Mouse (Mus musculus): Measurements from ENCODE around the gene Ttc28. TPM values are rescaled to one million over a fixed set of nuclear protein-coding genes. Genes with fewer than 3 reads are reported as not detected.
"Not testable (repeated sequence)": the region's sequence is repeated elsewhere in the genome, so short reads cannot be mapped to it uniquely, and the experiment has no call there.

The Ttc28 gene
- 12.9 and 17.7 TPM in 2 replicates for polyA plus RNA-seq (2014; fragmentation: Nextera tagmentation; extraction: Ambion mirVana)

DNA sequence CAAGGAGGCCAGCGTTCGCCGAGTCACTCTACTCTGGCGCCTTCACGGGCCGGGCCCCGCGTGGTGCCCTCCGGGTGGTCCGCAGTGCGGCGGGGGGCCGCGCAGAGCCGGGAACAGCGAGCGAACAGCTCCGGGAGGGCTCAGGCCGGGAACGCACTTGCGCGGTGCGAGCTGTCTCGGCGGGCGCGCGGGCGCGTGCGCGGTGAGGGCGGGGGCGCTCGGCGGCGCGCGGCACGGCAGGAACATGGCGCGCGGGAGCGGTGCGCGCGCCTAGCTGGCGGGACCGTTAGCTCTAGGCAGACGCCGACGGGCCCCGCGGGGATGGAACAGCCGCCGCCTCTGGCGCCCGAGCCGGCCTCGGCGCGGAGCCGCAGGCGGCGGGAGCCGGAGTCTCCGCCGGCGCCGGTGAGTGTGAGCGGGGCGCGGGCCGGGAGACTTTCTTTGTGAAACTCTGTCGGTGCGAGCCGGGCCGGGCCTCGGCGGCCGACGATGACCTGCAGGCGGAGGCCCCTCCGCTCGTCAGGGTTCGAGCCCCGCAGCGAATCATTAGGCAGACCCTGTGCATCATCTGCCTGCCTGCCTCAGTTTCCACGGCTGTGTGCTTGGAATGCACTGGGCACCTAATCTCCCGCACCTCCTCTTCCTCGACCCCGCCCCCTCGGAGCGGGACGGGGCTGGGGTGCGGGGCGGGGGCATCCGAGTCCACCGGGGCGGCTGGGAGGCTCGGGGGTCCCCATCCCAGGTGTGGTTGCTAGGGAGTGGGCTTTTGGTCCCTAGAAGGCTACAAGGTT, at the start of gene Ttc28:
TSS of gene Ttc28 (plus strand) at position 220 of the 791 bp plus-strand sequence.
- H3K9ac ChIP-seq (ENCODE audit: low read length), result peak within 1 kb of the TSS; percentile 97
- DNase-seq (ENCODE audit: low spot score) (peak; percentile 92), ATAC-seq (ENCODE audit: insufficient number of reproducible peaks, low FRiP score, low TSS enrichment, low read depth) (peak; percentile 78)
- peak within 1 kb of the TSS; percentile 85 for H3K4me3 ChIP-seq (ENCODE audit: low read depth, low read length)
- H3K9me3 ChIP-seq (ENCODE audit: control insufficient read depth, low read length), result no peaks in the 10 kb centered on the region
- H3K27ac ChIP-seq (replicated peaks; ENCODE audit: low read depth, low read length), result peak within 1 kb of the TSS; percentile 65
- H3K4me2 ChIP-seq (ENCODE audit: low read depth, severe bottlenecking), result peak within 1 kb of the TSS; percentile 64
- H3K27me3 ChIP-seq (ENCODE audit: control insufficient read depth, insufficient read depth, low read length), result no peaks in the 10 kb centered on the region
- no peaks in the 10 kb centered on the region; the same call in 1 of the 2 replicates for H3K36me3 ChIP-seq (ENCODE audit: control insufficient read depth, insufficient read depth, low read length)
- peaks cover 11% of the 10 kb centered on the region for H3K4me1 ChIP-seq (ENCODE audit: control insufficient read depth, insufficient read depth, low read length)
- WGBS, result under 1% methylated on average over 100 of the region's 101 CpGs

DNA sequence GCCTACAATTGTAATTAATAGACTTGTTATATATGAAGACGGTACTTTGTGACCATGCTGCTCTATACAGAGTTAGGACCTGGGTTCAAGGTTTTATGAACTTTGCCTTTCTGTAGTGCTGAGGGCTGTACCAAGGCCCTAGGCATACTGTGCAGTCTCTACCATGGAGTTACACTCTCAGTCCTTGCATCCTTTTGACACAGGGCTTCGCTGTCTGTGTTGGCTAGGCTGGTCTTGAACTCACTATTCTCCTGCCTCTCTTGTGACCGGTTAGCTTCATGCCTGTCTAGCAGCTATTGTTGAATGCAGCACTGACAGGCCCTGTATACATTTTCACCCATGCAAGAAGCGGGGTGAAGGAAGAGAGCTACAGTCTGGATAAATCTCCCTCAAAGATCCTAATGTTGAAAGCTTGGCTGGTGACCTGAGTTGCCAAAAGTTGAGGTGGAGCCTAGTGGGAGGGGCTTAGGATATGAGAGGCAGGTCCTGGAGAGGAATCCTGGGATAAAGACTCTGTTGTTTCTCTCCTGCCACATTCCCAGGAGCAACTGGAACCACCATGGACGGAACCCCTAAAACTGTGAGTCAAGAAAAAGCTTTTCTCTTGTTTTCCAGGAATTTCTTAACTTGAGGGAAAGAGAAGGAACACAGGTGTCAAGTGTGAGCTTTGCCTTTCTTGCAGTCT, 48.4 kb upstream of the Ttc28 start:
- no peak for ATAC-seq (ENCODE audit: insufficient number of reproducible peaks, low FRiP score, low TSS enrichment, low read depth)
- no peak for DNase-seq (ENCODE audit: low spot score)
- Histone ChIP-seq H3K4me2 (ENCODE audit: low read depth, severe bottlenecking) (no peak overlapping the region), H3K9ac (ENCODE audit: low read length) (no peak overlapping the region), H3K4me3 (ENCODE audit: low read depth, low read length) (no peak overlapping the region), H3K27me3 (ENCODE audit: control insufficient read depth, insufficient read depth, low read length) (no peaks in the 10 kb centered on the region), H3K9me3 (ENCODE audit: control insufficient read depth, low read length) (no peaks in the 10 kb centered on the region), H3K36me3 (ENCODE audit: control insufficient read depth, insufficient read depth, low read length) (no peaks in the 10 kb centered on the region), H3K27ac (replicated peaks; ENCODE audit: low read depth, low read length) (no peak overlapping the region), H3K4me1 (ENCODE audit: control insufficient read depth, insufficient read depth, low read length) (no peaks in the 10 kb centered on the region)
- 90% methylated on average over 5 of the region's 5 CpGs for WGBS

DNA sequence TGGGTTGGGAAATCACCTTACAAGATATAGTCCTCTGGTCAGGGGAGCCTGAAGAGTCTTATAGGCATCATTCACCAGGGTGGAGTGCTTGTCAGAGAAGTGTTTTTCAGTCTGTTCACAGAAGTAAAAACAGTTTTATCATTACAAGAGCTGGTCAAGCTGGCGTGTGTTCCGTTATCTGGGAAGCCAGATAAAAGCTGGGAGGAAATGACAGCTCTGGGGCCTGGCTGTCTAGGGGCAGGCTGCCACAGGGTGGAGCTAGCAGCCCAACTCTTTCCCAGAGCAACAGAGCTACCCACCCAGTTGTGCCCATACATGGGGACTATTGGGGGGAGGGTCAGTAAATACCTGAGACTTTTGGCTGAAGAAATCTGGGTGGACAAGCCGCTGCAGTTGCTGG, 43.6 kb upstream of the Ttc28 start:
- H3K27ac ChIP-seq (replicated peaks; ENCODE audit: low read depth, low read length), result no peak overlapping the region
- WGBS, result 28% methylated on average over 3 of the region's 3 CpGs
- DNase-seq (ENCODE audit: low spot score), result peak; percentile 41

GRCm38 (mm10) chr5:110838016-110838415, 41.6 kb upstream of the Ttc28 start:
- 86% methylated on average over 5 of the region's 5 CpGs for WGBS
- ATAC-seq (ENCODE audit: insufficient number of reproducible peaks, low FRiP score, low TSS enrichment, low read depth); H3K27me3 ChIP-seq (ENCODE audit: control insufficient read depth, insufficient read depth, low read length); H3K4me1 ChIP-seq (ENCODE audit: control insufficient read depth, insufficient read depth, low read length); H3K9me3 ChIP-seq (ENCODE audit: control insufficient read depth, low read length); H3K36me3 ChIP-seq (ENCODE audit: control insufficient read depth, insufficient read depth, low read length); DNase-seq (ENCODE audit: low spot score); H3K4me3 ChIP-seq (ENCODE audit: low read depth, low read length); H3K9ac ChIP-seq (ENCODE audit: low read length); H3K4me2 ChIP-seq (ENCODE audit: low read depth, severe bottlenecking); H3K27ac ChIP-seq (replicated peaks; ENCODE audit: low read depth, low read length): not testable (repeated sequence)

More for the DNA sequence above, 43.6 kb upstream of the Ttc28 start:
- Histone ChIP-seq H3K27me3 (ENCODE audit: control insufficient read depth, insufficient read depth, low read length) (no peaks in the 10 kb centered on the region), H3K4me1 (ENCODE audit: control insufficient read depth, insufficient read depth, low read length) (no peaks in the 10 kb centered on the region; the same call in 1 of the 2 replicates), H3K9me3 (ENCODE audit: control insufficient read depth, low read length) (no peaks in the 10 kb centered on the region), H3K9ac (ENCODE audit: low read length) (no peak overlapping the region), H3K36me3 (ENCODE audit: control insufficient read depth, insufficient read depth, low read length) (no peaks in the 10 kb centered on the region), H3K4me3 (ENCODE audit: low read depth, low read length) (no peak overlapping the region), H3K4me2 (ENCODE audit: low read depth, severe bottlenecking) (no peak overlapping the region)
- ATAC-seq (ENCODE audit: insufficient number of reproducible peaks, low FRiP score, low TSS enrichment, low read depth), result no peak

GRCm38 (mm10) chr5:110839038-110839677, 40.4 kb upstream of the Ttc28 start:
- peak overlapping the region; percentile 67 for H3K9ac ChIP-seq (ENCODE audit: low read length)
- no peaks in the 10 kb centered on the region for H3K27me3 ChIP-seq (ENCODE audit: control insufficient read depth, insufficient read depth, low read length)
- 4% methylated on average over 28 of the region's 28 CpGs for WGBS
- H3K9me3 ChIP-seq (ENCODE audit: control insufficient read depth, low read length), result no peaks in the 10 kb centered on the region
- DNase-seq (ENCODE audit: low spot score), result no peak
- H3K27ac ChIP-seq (replicated peaks; ENCODE audit: low read depth, low read length), result peak overlapping the region; percentile 49; the same call in 1 of the 2 replicates
- peak overlapping the region; percentile 54 for H3K4me2 ChIP-seq (ENCODE audit: low read depth, severe bottlenecking)
- H3K4me3 ChIP-seq (ENCODE audit: low read depth, low read length), result peak overlapping the region; percentile 60
- peaks cover 3% of the 10 kb centered on the region; the same call in 1 of the 2 replicates for H3K36me3 ChIP-seq (ENCODE audit: control insufficient read depth, insufficient read depth, low read length)
- no peaks in the 10 kb centered on the region; the same call in 1 of the 2 replicates for H3K4me1 ChIP-seq (ENCODE audit: control insufficient read depth, insufficient read depth, low read length)
- ATAC-seq (ENCODE audit: insufficient number of reproducible peaks, low FRiP score, low TSS enrichment, low read depth), result no peak; the same call in 1 of the 2 replicates

DNA sequence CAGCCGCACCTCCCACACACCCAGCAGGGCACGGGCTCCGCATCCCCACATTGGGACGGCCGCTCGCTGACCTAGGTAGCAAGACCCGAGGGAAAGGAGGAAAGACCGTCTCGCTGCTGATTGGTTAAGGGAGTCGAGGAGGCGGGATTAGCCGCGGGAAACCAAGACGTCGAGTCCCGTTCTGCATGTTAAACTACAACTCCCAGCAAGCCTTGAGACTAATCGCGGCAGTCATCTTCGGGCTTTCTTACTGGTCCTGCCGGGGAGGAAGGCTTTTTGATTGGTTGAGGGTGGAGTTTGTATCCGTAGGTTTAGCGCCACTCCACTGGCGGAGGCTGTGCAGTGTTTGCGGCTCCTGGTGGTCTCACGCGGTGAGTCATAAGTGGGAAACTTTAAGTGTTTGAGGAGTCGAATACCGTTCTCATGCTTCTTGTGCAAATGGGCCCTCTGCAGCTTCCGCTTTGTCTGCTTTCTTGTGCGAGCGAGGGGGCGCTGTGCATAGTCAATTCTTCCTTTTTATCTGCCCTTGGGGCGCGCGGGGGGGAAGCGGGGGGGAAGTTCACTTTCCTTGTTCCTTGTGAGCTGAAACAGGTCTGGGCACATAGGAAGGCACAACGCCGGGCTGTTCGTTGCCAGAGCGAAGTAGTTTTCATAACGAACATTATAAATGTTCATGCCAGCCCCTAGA, 39.8 kb upstream of the Ttc28 start, which contains the start of the genes Hscb and Chek2:
TSS of gene Hscb (minus strand) at position 100 of the 688 bp plus-strand sequence.
TSS of gene Chek2 (plus strand) at position 302 of the 688 bp plus-strand sequence.
- Histone ChIP-seq H3K4me1 (ENCODE audit: control insufficient read depth, insufficient read depth, low read length) (no peaks in the 10 kb centered on the region; the same call in 1 of the 2 replicates), H3K27ac (replicated peaks; ENCODE audit: low read depth, low read length) (peak within 1 kb of the TSS; percentile 49), H3K4me3 (ENCODE audit: low read depth, low read length) (peak within 1 kb of the TSS; percentile 60), H3K9ac (ENCODE audit: low read length) (peak within 1 kb of the TSS; percentile 67), H3K27me3 (ENCODE audit: control insufficient read depth, insufficient read depth, low read length) (no peaks in the 10 kb centered on the region), H3K36me3 (ENCODE audit: control insufficient read depth, insufficient read depth, low read length) (peaks cover 7% of the 10 kb centered on the region; the same call in 1 of the 2 replicates), H3K4me2 (ENCODE audit: low read depth, severe bottlenecking) (peak within 1 kb of the TSS; percentile 57), H3K9me3 (ENCODE audit: control insufficient read depth, low read length) (no peaks in the 10 kb centered on the region)
- peak; percentile 97 for DNase-seq (ENCODE audit: low spot score)
- under 1% methylated on average over 41 of the region's 41 CpGs for WGBS
- ATAC-seq (ENCODE audit: insufficient number of reproducible peaks, low FRiP score, low TSS enrichment, low read depth), result peak; percentile 96

DNA sequence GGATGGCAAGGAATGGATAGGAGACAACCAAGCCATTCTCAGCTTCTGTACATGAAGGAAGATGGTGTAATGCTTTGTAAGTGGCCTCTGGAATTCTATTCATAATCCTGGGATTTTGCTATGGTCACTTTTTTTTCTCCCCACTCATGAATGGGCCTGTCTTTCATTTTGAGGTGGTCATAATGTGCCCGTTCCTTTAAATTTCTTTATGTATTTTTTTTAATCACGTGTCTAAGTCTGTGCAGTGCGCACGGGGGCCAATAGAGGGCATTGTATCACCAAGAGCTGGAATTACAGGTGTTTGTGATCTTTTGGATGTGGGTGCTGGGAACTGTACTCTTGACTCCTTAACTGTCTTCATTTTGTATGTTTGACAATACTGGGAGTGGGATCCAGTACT, 39.1 kb upstream of the Ttc28 start:
- Histone ChIP-seq H3K9ac (ENCODE audit: low read length) (peak overlapping the region; percentile 49), H3K27me3 (ENCODE audit: control insufficient read depth, insufficient read depth, low read length) (no peaks in the 10 kb centered on the region), H3K9me3 (ENCODE audit: control insufficient read depth, low read length) (no peaks in the 10 kb centered on the region), H3K4me2 (ENCODE audit: low read depth, severe bottlenecking) (peak overlapping the region; percentile 57), H3K4me1 (ENCODE audit: control insufficient read depth, insufficient read depth, low read length) (no peaks in the 10 kb centered on the region; the same call in 1 of the 2 replicates), H3K36me3 (ENCODE audit: control insufficient read depth, insufficient read depth, low read length) (peaks cover 10% of the 10 kb centered on the region; the same call in 1 of the 2 replicates), H3K27ac (replicated peaks; ENCODE audit: low read depth, low read length) (peak overlapping the region; percentile 48; the same call in 1 of the 2 replicates), H3K4me3 (ENCODE audit: low read depth, low read length) (peak overlapping the region; percentile 60)
- ATAC-seq (ENCODE audit: insufficient number of reproducible peaks, low FRiP score, low TSS enrichment, low read depth) (no peak), DNase-seq (ENCODE audit: low spot score) (peak; percentile 64)
- 15% methylated on average over 4 of the region's 4 CpGs for WGBS
